Mouse (Mus musculus) forebrain, embryonic 14.5 days (tissue): ENCODE results near the gene Zbtb8b. TPM values are rescaled to one million over a fixed set of nuclear protein-coding genes. Genes with fewer than 3 reads are reported as not detected.

Experiments used
- ATAC-seq: fragments of 200-750 bp; cut with Nextera tagmentation; 2 replicates; pipeline ENCODE4 v1.8.0; 2017; ENCODE audit warnings: mild to moderate bottlenecking, moderate library complexity
- DNase-seq: peaks from one replicate; pipeline ENCODE4 v3.0.0-alpha.2; 2015; ENCODE audit warnings: low spot score
- H3K27ac ChIP-seq: fragments of 300-500 bp; sonication (generic); 2 replicates; pipeline ENCODE4 v1.5.1; 2014; ENCODE audit warnings: low read depth, mild to moderate bottlenecking, control low read depth, low read length, moderate library complexity
- H3K27me3 ChIP-seq: fragments of 300-500 bp; sonication (generic); replicated peaks from 2 replicates; pipeline ENCODE4 v1.6.1; 2014; ENCODE audit warnings: low read length, control low read depth, mixed read lengths; ENCODE audit not compliant: control insufficient read depth, insufficient read depth
- H3K36me3 ChIP-seq: fragments of 300-500 bp; sonication (generic); 2 replicates; pipeline ENCODE4 v1.6.1; 2014; ENCODE audit warnings: low read length, control low read depth; ENCODE audit not compliant: control insufficient read depth, insufficient read depth
- H3K4me1 ChIP-seq: fragments of 300-500 bp; sonication (generic); 2 replicates; pipeline ENCODE4 v1.6.1; 2014; ENCODE audit warnings: antibody characterized with exemption, low read length, control low read depth; ENCODE audit not compliant: control insufficient read depth, insufficient read depth
- H3K4me2 ChIP-seq: fragments of 300-500 bp; sonication (generic); 2 replicates; pipeline ENCODE4 v1.6.1; 2014; ENCODE audit warnings: mild to moderate bottlenecking, control low read depth, low read length
- H3K4me3 ChIP-seq: fragments of 300-500 bp; sonication (generic); 2 replicates; pipeline ENCODE4 v1.5.1; 2014; ENCODE audit warnings: low read depth, low read length, control low read depth
- H3K9ac ChIP-seq: fragments of 300-500 bp; sonication (generic); 2 replicates; pipeline ENCODE4 v1.6.1; 2014; ENCODE audit warnings: mild to moderate bottlenecking, low read length, control low read depth, moderate library complexity
- H3K9me3 ChIP-seq: fragments of 300-500 bp; sonication (generic); replicated peaks from 2 replicates; pipeline ENCODE4 v1.6.1; 2016; ENCODE audit warnings: low read length, control low read depth, mixed read lengths; ENCODE audit not compliant: control insufficient read depth
- WGBS: fragments of 180-500 bp; shearing (Covaris S2); extraction: QIAGEN DNeasy Blood & Tissue Kit; methylation state at CpG from one replicate; pipeline ENCODE4 v1.1.7; 2014; 5-methylcytosine and 5-hydroxymethylcytosine counted together
- polyA plus RNA-seq: library from polyadenylated mRNA; unstranded; fragments of >200 nt; fragmentation: Nextera tagmentation; extraction: Ambion mirVana; gene quantifications from 2 replicates; pipeline ENCODE4 v1.2.1, GENCODE M21; 2014

Zbtb8b gene
- polyA plus RNA-seq, 1 experiment from 2014 or later = 6.5 TPM

- no peaks in the 10 kb centered on the region for H3K9me3 ChIP-seq
- DNase-seq (no peak), ATAC-seq (no peak)
- no peaks in the 10 kb centered on the region for H3K4me1 ChIP-seq
- H3K4me2 ChIP-seq = no peak overlapping the region
- no peak overlapping the region for H3K27ac ChIP-seq
- no peaks in the 10 kb centered on the region for H3K27me3 ChIP-seq
- H3K4me3 ChIP-seq = no peak overlapping the region
- WGBS = 87% methylated on average over 3 of the region's 3 CpGs
- no peaks in the 10 kb centered on the region for H3K36me3 ChIP-seq
- H3K9ac ChIP-seq = no peak overlapping the region
Measured at GRCm38 (mm10) chr4:129396960-129397359, 43.7 kb downstream of the Zbtb8b start.

GRCm38 (mm10) chr4:129394089-129394870, 46.4 kb downstream of the Zbtb8b start:
- 49% methylated on average over 12 of the region's 12 CpGs for WGBS
- Histone ChIP-seq H3K27me3 (no peaks in the 10 kb centered on the region), H3K9me3 (no peaks in the 10 kb centered on the region), H3K4me3 (no peak overlapping the region), H3K36me3 (no peaks in the 10 kb centered on the region), H3K4me1 (no peaks in the 10 kb centered on the region), H3K9ac (no peak overlapping the region), H3K4me2 (no peak overlapping the region), H3K27ac (no peak overlapping the region)
- no peak for DNase-seq
- ATAC-seq = no peak

GRCm38 (mm10) chr4:129390936-129391557, 49.6 kb downstream of the Zbtb8b start:
- WGBS = 85% methylated on average over 7 of the region's 7 CpGs
- no peak for DNase-seq

GRCm38 (mm10) chr4:129390216-129390743, 50.4 kb downstream of the Zbtb8b start:
- Histone ChIP-seq H3K36me3 (no peaks in the 10 kb centered on the region), H3K9me3 (no peaks in the 10 kb centered on the region), H3K27me3 (no peaks in the 10 kb centered on the region), H3K4me1 (no peaks in the 10 kb centered on the region), H3K27ac (no peak overlapping the region), H3K9ac (no peak overlapping the region), H3K4me3 (no peak overlapping the region), H3K4me2 (no peak overlapping the region)
- 89% methylated on average over 14 of the region's 14 CpGs for WGBS
- DNase-seq = no peak
- no peak for ATAC-seq

More at GRCm38 (mm10) chr4:129390936-129391557, 49.6 kb downstream of the Zbtb8b start:
- Histone ChIP-seq H3K4me3 (no peak overlapping the region), H3K27me3 (no peaks in the 10 kb centered on the region), H3K4me1 (no peaks in the 10 kb centered on the region), H3K9me3 (no peaks in the 10 kb centered on the region), H3K27ac (no peak overlapping the region), H3K36me3 (no peaks in the 10 kb centered on the region), H3K4me2 (no peak overlapping the region), H3K9ac (no peak overlapping the region)
- no peak for ATAC-seq

- ATAC-seq (no peak), DNase-seq (no peak)
- Histone ChIP-seq H3K4me1 (no peaks in the 10 kb centered on the region), H3K36me3 (no peaks in the 10 kb centered on the region), H3K4me3 (no peak overlapping the region), H3K9me3 (no peaks in the 10 kb centered on the region), H3K4me2 (no peak overlapping the region), H3K27me3 (no peaks in the 10 kb centered on the region), H3K27ac (no peak overlapping the region), H3K9ac (no peak overlapping the region)
- 59% methylated on average over 5 of the region's 5 CpGs for WGBS
Measured at GRCm38 (mm10) chr4:129388404-129388803, 52.2 kb downstream of the Zbtb8b start.

- no peak overlapping the region for H3K9ac ChIP-seq
- no peak overlapping the region for H3K4me3 ChIP-seq
- WGBS = 64% methylated on average over 1 of the region's 2 CpGs
- H3K27me3 ChIP-seq = no peaks in the 10 kb centered on the region
- DNase-seq (no peak), ATAC-seq (no peak)
- no peak overlapping the region for H3K4me2 ChIP-seq
- H3K27ac ChIP-seq = no peak overlapping the region
- H3K36me3 ChIP-seq = no peaks in the 10 kb centered on the region
- H3K9me3 ChIP-seq = no peaks in the 10 kb centered on the region
- H3K4me1 ChIP-seq = no peaks in the 10 kb centered on the region
Measured at GRCm38 (mm10) chr4:129386989-129387388, 53.7 kb downstream of the Zbtb8b start.

- no peaks in the 10 kb centered on the region for H3K9me3 ChIP-seq
- no peak overlapping the region for H3K4me2 ChIP-seq
- H3K27me3 ChIP-seq = no peaks in the 10 kb centered on the region
- no peak for ATAC-seq
- DNase-seq = no peak
- no peaks in the 10 kb centered on the region for H3K36me3 ChIP-seq
- no peak overlapping the region for H3K4me3 ChIP-seq
- WGBS = 89% methylated on average over 8 of the region's 8 CpGs
- no peak overlapping the region for H3K9ac ChIP-seq
- no peaks in the 10 kb centered on the region for H3K4me1 ChIP-seq
- no peak overlapping the region for H3K27ac ChIP-seq
Measured at GRCm38 (mm10) chr4:129386269-129386946, 54.2 kb downstream of the Zbtb8b start.

- H3K4me1 ChIP-seq = no peaks in the 10 kb centered on the region
- ATAC-seq (no peak), DNase-seq (no peak)
- no peaks in the 10 kb centered on the region for H3K9me3 ChIP-seq
- WGBS = 91% methylated on average over 11 of the region's 11 CpGs
- no peaks in the 10 kb centered on the region for H3K27me3 ChIP-seq
- no peak overlapping the region for H3K4me3 ChIP-seq
- no peaks in the 10 kb centered on the region for H3K36me3 ChIP-seq
- H3K9ac ChIP-seq = no peak overlapping the region
- H3K4me2 ChIP-seq = no peak overlapping the region
- H3K27ac ChIP-seq = no peak overlapping the region
Measured at GRCm38 (mm10) chr4:129385685-129386084, 55.0 kb downstream of the Zbtb8b start.
